Mouse (Mus musculus) liver, embryonic 14.5 days (tissue): ENCODE data around the gene Rapgefl1. TPM values are rescaled to one million over a fixed set of nuclear protein-coding genes. Genes with fewer than 3 reads are reported as not detected.

ENCODE experiments used
- ATAC-seq: fragments of 200-750 bp; cut with Nextera tagmentation; 2 replicates; pipeline ENCODE4 v1.8.0; 2017; ENCODE audit warnings: moderate number of reproducible peaks, mild to moderate bottlenecking, moderate library complexity; ENCODE audit not compliant: insufficient read depth
- DNase-seq, 3 experiments: peaks; one replicate each; pipeline ENCODE4 v3.0.0-alpha.2; 2012 to 2013; ENCODE audit warnings: low read depth in 3 of 3, low spot score in 3 of 3
- H3K27ac ChIP-seq: fragments of 300-500 bp; sonication (generic); 2 replicates; pipeline ENCODE4 v1.5.1; 2014; ENCODE audit warnings: moderate library complexity, mild to moderate bottlenecking, control low read depth, inconsistent platforms
- H3K27me3 ChIP-seq: fragments of 300-500 bp; sonication (generic); 2 replicates; pipeline ENCODE4 v1.6.1; 2014; ENCODE audit warnings: mild to moderate bottlenecking, low read length, moderate library complexity; ENCODE audit not compliant: control insufficient read depth, insufficient read depth
- H3K36me3 ChIP-seq: fragments of 300-500 bp; sonication (generic); replicated peaks from 2 replicates; pipeline ENCODE4 v1.6.1; 2014; ENCODE audit warnings: low read depth; ENCODE audit not compliant: control insufficient read depth, insufficient read depth
- H3K4me1 ChIP-seq, 2 experiments: fragments of 200-500 bp in 1 of 2; fragments of 300-500 bp in 1 of 2; sonication (generic) in 1 of 2; replicated peaks; 2 replicates each; pipeline ENCODE4 v1.6.1; 2012 to 2014; ENCODE audit warnings: antibody characterized with exemption in 1 of 2, inconsistent platforms in 1 of 2, low read length in 1 of 2; ENCODE audit not compliant: control insufficient read depth in 2 of 2, insufficient read depth in 2 of 2
- H3K4me2 ChIP-seq: fragments of 300-500 bp; sonication (generic); 2 replicates; pipeline ENCODE4 v1.6.1; 2014; ENCODE audit warnings: low read depth, mild to moderate bottlenecking, control low read depth, moderate library complexity
- H3K4me3 ChIP-seq, 2 experiments: fragments of 200-500 bp in 1 of 2; fragments of 300-500 bp in 1 of 2; sonication (generic) in 1 of 2; 2 replicates each; pipeline ENCODE4 v1.5.1; 2012 to 2014; ENCODE audit warnings: low read depth in 2 of 2, low read length in 2 of 2, mild to moderate bottlenecking in 2 of 2, control low read depth in 1 of 2, inconsistent platforms in 1 of 2, moderate library complexity in 1 of 2; ENCODE audit not compliant: insufficient read depth in 1 of 2
- H3K9ac ChIP-seq: fragments of 300-500 bp; sonication (generic); replicated peaks from 2 replicates; pipeline ENCODE4 v1.6.1; 2014; ENCODE audit warnings: mild to moderate bottlenecking, control low read depth, moderate library complexity
- H3K9me3 ChIP-seq: fragments of 300-500 bp; sonication (generic); 2 replicates; pipeline ENCODE4 v1.6.1; 2016; ENCODE audit warnings: low read length, mixed read lengths; ENCODE audit not compliant: control insufficient read depth
- CTCF ChIP-seq: IDR thresholded peaks from 2 replicates; pipeline ENCODE4 v1.5.1; 2016; ENCODE audit warnings: antibody characterized with exemption, low read depth, control low read depth
- EP300 ChIP-seq: IDR thresholded peaks from 2 replicates; pipeline ENCODE4 v1.6.1; 2016; ENCODE audit warnings: antibody characterized with exemption, low read depth
- WGBS: fragments of 180-500 bp; shearing (Covaris S2); extraction: QIAGEN DNeasy Blood & Tissue Kit; methylation state at CpG from one replicate; pipeline ENCODE4 v1.1.7; 2014; ENCODE audit not compliant: insufficient replicate concordance; 5-methylcytosine and 5-hydroxymethylcytosine counted together
- polyA plus RNA-seq, 2 experiments: library from polyadenylated mRNA; depleted of rRNA in 1 of 2; stranded (reverse) in 1 of 2; unstranded in 1 of 2; fragments of >200 nt; fragmentation: Nextera tagmentation in 1 of 2; extraction: Ambion mirVana in 1 of 2; gene quantifications; 2 replicates each; pipeline versions ENCODE4 v1.2.1 to v1.2.3; 2012 to 2014

Gene Rapgefl1
- polyA plus RNA-seq, 2 experiments, result 0.06 to 0.52 TPM

GRCm38 (mm10) chr11:98889977-98890376 is 53.4 kb downstream of the Rapgefl1 start:
- ATAC-seq, result no peak

GRCm38 (mm10) chr11:98892426-98892825 is 55.8 kb downstream of the Rapgefl1 start:
- no peak overlapping the region for H3K4me3 ChIP-seq
- no peak overlapping the region for H3K9ac ChIP-seq
- 71% methylated on average over 5 of the region's 5 CpGs for WGBS
- H3K9me3 ChIP-seq, result no peaks in the 10 kb centered on the region
- H3K4me1 ChIP-seq, result peaks cover 0 to 4% of the 10 kb centered on the region in 2 experiments; a peak in 1 of 4 replicates
- H3K36me3 ChIP-seq, result peaks cover 38% of the 10 kb centered on the region
- DNase-seq, result no peak
- H3K27me3 ChIP-seq, result no peaks in the 10 kb centered on the region
- H3K27ac ChIP-seq, result no peak overlapping the region
- TF ChIP-seq EP300, result no peak
- TF ChIP-seq CTCF, result no peak
- no peak overlapping the region for H3K4me2 ChIP-seq
- no peak for ATAC-seq

More at GRCm38 (mm10) chr11:98889977-98890376, 53.4 kb downstream of the Rapgefl1 start:
- Histone ChIP-seq H3K4me3 (no peak overlapping the region), H3K36me3 (peaks cover 36% of the 10 kb centered on the region), H3K9me3 (no peaks in the 10 kb centered on the region), H3K27ac (no peak overlapping the region), H3K9ac (no peak overlapping the region), H3K27me3 (no peaks in the 10 kb centered on the region), H3K4me1 (peaks cover 0 to 4% of the 10 kb centered on the region in 2 experiments; a peak in 1 of 4 replicates), H3K4me2 (no peak overlapping the region)
- DNase-seq, result no peak
- WGBS, result 55% methylated on average over 5 of the region's 5 CpGs
- 0 out of 2 replicates have a peak, but pooled peaks have one; percentile 12 for TF ChIP-seq EP300
- TF ChIP-seq CTCF, result no peak

- Histone ChIP-seq H3K9ac (no peak overlapping the region), H3K36me3 (peaks cover 31% of the 10 kb centered on the region), H3K4me1 (peaks cover 31 to 38% of the 10 kb centered on the region in 2 experiments), H3K4me3 (no peak overlapping the region), H3K27ac (no peak overlapping the region), H3K4me2 (no peak overlapping the region), H3K9me3 (no peaks in the 10 kb centered on the region), H3K27me3 (no peaks in the 10 kb centered on the region)
- TF ChIP-seq CTCF (no peak), EP300 (no peak)
- ATAC-seq (no peak), DNase-seq (no peak)
- 36% methylated on average over 12 of the region's 12 CpGs for WGBS
Observed at GRCm38 (mm10) chr11:98900529-98901125, 64.0 kb downstream of the Rapgefl1 start.

GRCm38 (mm10) chr11:98902621-98903245 is 66.1 kb downstream of the Rapgefl1 start:
- peak overlapping the region; percentile 13; the same call in 1 of the 2 replicates for H3K27ac ChIP-seq
- peaks cover 48 to 54% of the 10 kb centered on the region in 2 experiments for H3K4me1 ChIP-seq

More at GRCm38 (mm10) chr11:98902621-98903245, 66.1 kb downstream of the Rapgefl1 start:
- Histone ChIP-seq H3K36me3 (peaks cover 18% of the 10 kb centered on the region), H3K9me3 (no peaks in the 10 kb centered on the region), H3K27me3 (no peaks in the 10 kb centered on the region), H3K4me2 (no peak overlapping the region), H3K9ac (0 out of 2 replicates have a peak overlapping the region, but pooled peaks have one; percentile 4), H3K4me3 (no peak overlapping the region)
- no peak for ATAC-seq
- 66% methylated on average over 10 of the region's 10 CpGs for WGBS
- DNase-seq, result no peak
- TF ChIP-seq EP300, result no peak
- TF ChIP-seq CTCF, result no peak

Other genes starting within 250 kb of the Rapgefl1 start
- gene Ormdl3, start 249.4 kb upstream of the Rapgefl1 start, polyA plus RNA-seq (2012; rRNA removed), result 23.4 and 27.4 TPM in 2 replicates
- gene Ormdl3, start 249.4 kb upstream of the Rapgefl1 start, polyA plus RNA-seq (2014; fragmentation: Nextera tagmentation; extraction: Ambion mirVana), result 6.4 and 6.8 TPM in 2 replicates
- not detected in 2 replicates for gene Lrrc3c, start 238.5 kb upstream of the Rapgefl1 start, polyA plus RNA-seq (2012; rRNA removed)
- gene Lrrc3c, start 238.5 kb upstream of the Rapgefl1 start, polyA plus RNA-seq (2014; fragmentation: Nextera tagmentation; extraction: Ambion mirVana), result not detected in 2 replicates
- 0.03 and 0.19 TPM in 2 replicates for gene Gm12355, start 211.1 kb upstream of the Rapgefl1 start, polyA plus RNA-seq (2012; rRNA removed)
- gene Gm12355, start 211.1 kb upstream of the Rapgefl1 start, polyA plus RNA-seq (2014; fragmentation: Nextera tagmentation; extraction: Ambion mirVana), result 0.47 and 0.68 TPM in 2 replicates
- not detected in 2 replicates for gene Gsdma3, start 210.4 kb upstream of the Rapgefl1 start, polyA plus RNA-seq (2012; rRNA removed)
- gene Gsdma3, start 210.4 kb upstream of the Rapgefl1 start, polyA plus RNA-seq (2014; fragmentation: Nextera tagmentation; extraction: Ambion mirVana), result not detected in 2 replicates
- not detected in 2 replicates for gene Gsdma2, start 190.0 kb upstream of the Rapgefl1 start, polyA plus RNA-seq (2012; rRNA removed)
- not detected in 2 replicates for gene Gsdma2, start 190.0 kb upstream of the Rapgefl1 start, polyA plus RNA-seq (2014; fragmentation: Nextera tagmentation; extraction: Ambion mirVana)
- 0.01 TPM in 1 of 2 replicates, not detected in the other for gene Gsdma, start 172.4 kb upstream of the Rapgefl1 start, polyA plus RNA-seq (2012; rRNA removed)
- gene Gsdma, start 172.4 kb upstream of the Rapgefl1 start, polyA plus RNA-seq (2014; fragmentation: Nextera tagmentation; extraction: Ambion mirVana), result not detected in 2 replicates
- 73.6 and 75.7 TPM in 2 replicates for gene Psmd3, start 154.2 kb upstream of the Rapgefl1 start, polyA plus RNA-seq (2012; rRNA removed)
- 55.3 and 67.1 TPM in 2 replicates for gene Psmd3, start 154.2 kb upstream of the Rapgefl1 start, polyA plus RNA-seq (2014; fragmentation: Nextera tagmentation; extraction: Ambion mirVana)
- not detected in 2 replicates for gene Csf3, start 135.5 kb upstream of the Rapgefl1 start, polyA plus RNA-seq (2012; rRNA removed)
- not detected in 2 replicates for gene Csf3, start 135.5 kb upstream of the Rapgefl1 start, polyA plus RNA-seq (2014; fragmentation: Nextera tagmentation; extraction: Ambion mirVana)
- gene Med24, start 107.3 kb upstream of the Rapgefl1 start, polyA plus RNA-seq (2012; rRNA removed), result 25.0 and 29.6 TPM in 2 replicates
- gene Med24, start 107.3 kb upstream of the Rapgefl1 start, polyA plus RNA-seq (2014; fragmentation: Nextera tagmentation; extraction: Ambion mirVana), result 21.3 and 25.6 TPM in 2 replicates
- 14.6 and 15.6 TPM in 2 replicates for gene Thra, start 96.1 kb upstream of the Rapgefl1 start, polyA plus RNA-seq (2012; rRNA removed)
- gene Thra, start 96.1 kb upstream of the Rapgefl1 start, polyA plus RNA-seq (2014; fragmentation: Nextera tagmentation; extraction: Ambion mirVana), result 8.3 and 10.0 TPM in 2 replicates
- 0.54 and 0.65 TPM in 2 replicates for gene Nr1d1, start 61.5 kb upstream of the Rapgefl1 start, polyA plus RNA-seq (2012; rRNA removed)
- 0.56 and 0.58 TPM in 2 replicates for gene Nr1d1, start 61.5 kb upstream of the Rapgefl1 start, polyA plus RNA-seq (2014; fragmentation: Nextera tagmentation; extraction: Ambion mirVana)
- gene Msl1, start 41.3 kb upstream of the Rapgefl1 start, polyA plus RNA-seq (2012; rRNA removed), result 11.5 and 15.8 TPM in 2 replicates
- gene Msl1, start 41.3 kb upstream of the Rapgefl1 start, polyA plus RNA-seq (2014; fragmentation: Nextera tagmentation; extraction: Ambion mirVana), result 4.5 and 4.9 TPM in 2 replicates
- gene Casc3, start 31.9 kb upstream of the Rapgefl1 start, polyA plus RNA-seq (2012; rRNA removed), result 12.2 and 12.7 TPM in 2 replicates
- 11.5 and 13.0 TPM in 2 replicates for gene Casc3, start 31.9 kb upstream of the Rapgefl1 start, polyA plus RNA-seq (2014; fragmentation: Nextera tagmentation; extraction: Ambion mirVana)
- gene Wipf2, start 26.9 kb downstream of the Rapgefl1 start, polyA plus RNA-seq (2012; rRNA removed), result 2.0 and 2.1 TPM in 2 replicates
- 1.1 and 1.4 TPM in 2 replicates for gene Wipf2, start 26.9 kb downstream of the Rapgefl1 start, polyA plus RNA-seq (2014; fragmentation: Nextera tagmentation; extraction: Ambion mirVana)
- gene Cdc6, start 71.0 kb downstream of the Rapgefl1 start, polyA plus RNA-seq (2012; rRNA removed), result 16.9 and 28.6 TPM in 2 replicates
- gene Cdc6, start 71.0 kb downstream of the Rapgefl1 start, polyA plus RNA-seq (2014; fragmentation: Nextera tagmentation; extraction: Ambion mirVana), result 64.1 and 71.0 TPM in 2 replicates
- gene Rara, start 91.0 kb downstream of the Rapgefl1 start, polyA plus RNA-seq (2012; rRNA removed), result 1.9 and 2.3 TPM in 2 replicates
- 3.0 and 3.2 TPM in 2 replicates for gene Rara, start 91.0 kb downstream of the Rapgefl1 start, polyA plus RNA-seq (2014; fragmentation: Nextera tagmentation; extraction: Ambion mirVana)
- gene Gjd3, start 146.2 kb downstream of the Rapgefl1 start, polyA plus RNA-seq (2012; rRNA removed), result not detected in 2 replicates
- gene Gjd3, start 146.2 kb downstream of the Rapgefl1 start, polyA plus RNA-seq (2014; fragmentation: Nextera tagmentation; extraction: Ambion mirVana), result not detected in 2 replicates
- 57.7 and 108 TPM in 2 replicates for gene Top2a, start 187.4 kb downstream of the Rapgefl1 start, polyA plus RNA-seq (2012; rRNA removed)
- 197 and 214 TPM in 2 replicates for gene Top2a, start 187.4 kb downstream of the Rapgefl1 start, polyA plus RNA-seq (2014; fragmentation: Nextera tagmentation; extraction: Ambion mirVana)
- gene Igfbp4, start 204.5 kb downstream of the Rapgefl1 start, polyA plus RNA-seq (2012; rRNA removed), result 60.6 and 71.4 TPM in 2 replicates
- gene Igfbp4, start 204.5 kb downstream of the Rapgefl1 start, polyA plus RNA-seq (2014; fragmentation: Nextera tagmentation; extraction: Ambion mirVana), result 115 and 123 TPM in 2 replicates